Mouse (Mus musculus) brown adipose tissue, adult 24 weeks (tissue): ENCODE results near the gene Pilra. TPM values are rescaled to one million over a fixed set of nuclear protein-coding genes. Genes with fewer than 3 reads are reported as not detected.
A peak's percentile ranks its signal among the peaks of the same experiment; 100 is the strongest.
"Not testable (repeated sequence)": the region's sequence is repeated elsewhere in the genome, so short reads cannot be mapped to it uniquely, and the experiment has no call there.

Experiments used
- H3K27ac ChIP-seq: fragments of 200-500 bp; replicated peaks from 2 replicates; pipeline ENCODE4 v1.5.1; 2012; ENCODE audit warnings: low read depth, mild to moderate bottlenecking, low read length
- H3K4me1 ChIP-seq: fragments of 200-500 bp; 2 replicates; pipeline ENCODE4 v1.6.1; 2012; ENCODE audit warnings: low read length, mixed read lengths; ENCODE audit not compliant: control insufficient read depth, insufficient read depth, insufficient read length
- H3K4me3 ChIP-seq: fragments of 200-500 bp; 2 replicates; pipeline ENCODE4 v1.5.1; 2012; ENCODE audit warnings: low read depth, mild to moderate bottlenecking, low read length, moderate library complexity; ENCODE audit not compliant: insufficient read depth
- polyA plus RNA-seq: library from polyadenylated mRNA; stranded (reverse); fragments of >200 nt; gene quantifications from 2 replicates; pipeline ENCODE4 v1.2.4, GENCODE M21; 2012; ENCODE audit not compliant: missing spikeins, insufficient read depth, insufficient read length

The Pilra gene
- 1.3 TPM in 1 of 2 replicates, not detected in the other for polyA plus RNA-seq

- not testable (repeated sequence) for H3K4me3 ChIP-seq, H3K27ac ChIP-seq, H3K4me1 ChIP-seq
Observed at GRCm38 (mm10) chr5:137835966-137836520, at the start of gene Pilra. Gene Pilra (minus strand): TSS chr5:137836281.

- Histone ChIP-seq H3K4me1 (no peaks in the 10 kb centered on the region), H3K4me3 (no peak overlapping the region), H3K27ac (no peak overlapping the region)
Observed at GRCm38 (mm10) chr5:137883345-137883744, 47.3 kb upstream of the Pilra start.

GRCm38 (mm10) chr5:137882922-137883321, 46.8 kb upstream of the Pilra start:
- Histone ChIP-seq H3K4me1 (no peaks in the 10 kb centered on the region), H3K27ac (no peak overlapping the region), H3K4me3 (no peak overlapping the region)

GRCm38 (mm10) chr5:137877860-137878259, 41.8 kb upstream of the Pilra start:
- H3K27ac ChIP-seq, result no peak overlapping the region
- H3K4me3 ChIP-seq, result no peak overlapping the region
- H3K4me1 ChIP-seq, result no peaks in the 10 kb centered on the region

GRCm38 (mm10) chr5:137875054-137875453, 39.0 kb upstream of the Pilra start:
- no peak overlapping the region for H3K27ac ChIP-seq
- no peaks in the 10 kb centered on the region for H3K4me1 ChIP-seq
- no peak overlapping the region for H3K4me3 ChIP-seq

- H3K4me3 ChIP-seq, H3K27ac ChIP-seq, H3K4me1 ChIP-seq: not testable (repeated sequence)
Observed at GRCm38 (mm10) chr5:137872381-137872702, 36.3 kb upstream of the Pilra start.

GRCm38 (mm10) chr5:137871644-137872380, 35.7 kb upstream of the Pilra start, which contains the start of gene Pilrb2:
Gene Pilrb2 (minus strand): TSS chr5:137871815.
- H3K4me3 ChIP-seq, result peak within 1 kb of the TSS; percentile 24
- not testable (repeated sequence) for H3K4me1 ChIP-seq
- H3K27ac ChIP-seq, result peak within 1 kb of the TSS; percentile 3; the same call in 1 of the 2 replicates

- not testable (repeated sequence) for H3K4me3 ChIP-seq, H3K27ac ChIP-seq, H3K4me1 ChIP-seq
Observed at GRCm38 (mm10) chr5:137868600-137868999, 32.5 kb upstream of the Pilra start.

- H3K4me1 ChIP-seq, H3K27ac ChIP-seq, H3K4me3 ChIP-seq: not testable (repeated sequence)
Observed at GRCm38 (mm10) chr5:137864008-137864407, 27.9 kb upstream of the Pilra start.

- H3K27ac ChIP-seq, H3K4me1 ChIP-seq: not testable (repeated sequence)
- peak within 1 kb of the TSS; percentile 11 for H3K4me3 ChIP-seq
Observed at GRCm38 (mm10) chr5:137857960-137858710, 22.1 kb upstream of the Pilra start, which contains the start of gene Pilrb1. Gene Pilrb1 (minus strand): TSS chr5:137858106.

- not testable (repeated sequence) for H3K27ac ChIP-seq, H3K4me1 ChIP-seq
- peak overlapping the region; percentile 11; the same call in 1 of the 2 replicates for H3K4me3 ChIP-seq
Observed at GRCm38 (mm10) chr5:137856870-137857269, 20.8 kb upstream of the Pilra start.

GRCm38 (mm10) chr5:137854907-137855306, 18.8 kb upstream of the Pilra start:
- not testable (repeated sequence) for H3K27ac ChIP-seq, H3K4me3 ChIP-seq

GRCm38 (mm10) chr5:137850313-137850712, 14.2 kb upstream of the Pilra start:
- H3K27ac ChIP-seq, H3K4me1 ChIP-seq, H3K4me3 ChIP-seq: not testable (repeated sequence)

More at GRCm38 (mm10) chr5:137854907-137855306, 18.8 kb upstream of the Pilra start:
- not testable (repeated sequence) for H3K4me1 ChIP-seq

GRCm38 (mm10) chr5:137837110-137837509, 1.0 kb upstream of the Pilra start:
- H3K4me3 ChIP-seq, H3K27ac ChIP-seq, H3K4me1 ChIP-seq: not testable (repeated sequence)

GRCm38 (mm10) chr5:137836611-137837010, 530 bp upstream of the Pilra start:
- H3K4me1 ChIP-seq, result peaks cover 5% of the 10 kb centered on the region; the same call in 1 of the 2 replicates
- no peak overlapping the region; the same call in 1 of the 2 replicates for H3K27ac ChIP-seq
- no peak overlapping the region for H3K4me3 ChIP-seq
